Mouse (Mus musculus) gastrocnemius, postnatal 25 days (tissue): ENCODE data around the gene Smim1. TPM values are rescaled to one million over a fixed set of nuclear protein-coding genes. Genes with fewer than 3 reads are reported as not detected.

Experiments used
- DNase-seq: peaks from one replicate; pipeline ENCODE4 v3.0.0; 2022
- total RNA-seq, 2 experiments: library from RNA; stranded (reverse); gene quantifications; 1 replicate in 1 of 2; 2 replicates in 1 of 2; pipeline ENCODE4 v1.2.3; 2021

The Smim1 gene
- total RNA-seq, 2 experiments from 2014 or later = 2.2 to 3.4 TPM

- no peak for DNase-seq
Measured at GRCm38 (mm10) chr4:154021432-154021831, 4.6 kb downstream of the Smim1 start.

- no peak for DNase-seq
Measured at GRCm38 (mm10) chr4:154019571-154019970, 6.5 kb downstream of the Smim1 start.

- peak; percentile 42 for DNase-seq
Measured at GRCm38 (mm10) chr4:154015476-154015875, 10.6 kb downstream of the Smim1 start.

GRCm38 (mm10) chr4:154012132-154012882, 13.7 kb downstream of the Smim1 start:
- DNase-seq = no peak

GRCm38 (mm10) chr4:154011646-154012089, 14.4 kb downstream of the Smim1 start, which contains the start of gene Lrrc47:
TSS of gene Lrrc47 (plus strand) at chr4:154011731.
- DNase-seq = peak; percentile 74

- DNase-seq = no peak
Measured at GRCm38 (mm10) chr4:154010907-154011645, 15.0 kb downstream of the Smim1 start.

- no peak for DNase-seq
Measured at GRCm38 (mm10) chr4:154007759-154008158, 18.3 kb downstream of the Smim1 start.

GRCm38 (mm10) chr4:154006264-154006663, 19.8 kb downstream of the Smim1 start:
- DNase-seq = no peak

- no peak for DNase-seq
Measured at GRCm38 (mm10) chr4:154005488-154005887, 20.5 kb downstream of the Smim1 start.

- no peak for DNase-seq
Measured at GRCm38 (mm10) chr4:153993505-153993904, 32.5 kb downstream of the Smim1 start.

GRCm38 (mm10) chr4:153992715-153993114, 33.3 kb downstream of the Smim1 start:
- DNase-seq = no peak

GRCm38 (mm10) chr4:153980470-153980869, 45.6 kb downstream of the Smim1 start:
- no peak for DNase-seq

GRCm38 (mm10) chr4:153979243-153979642, 46.8 kb downstream of the Smim1 start:
- DNase-seq = no peak

GRCm38 (mm10) chr4:153975768-153976167, 50.3 kb downstream of the Smim1 start:
- no peak for DNase-seq

- no peak for DNase-seq
Measured at GRCm38 (mm10) chr4:153975292-153975662, 50.8 kb downstream of the Smim1 start.

- DNase-seq = peak; percentile 91
Measured at GRCm38 (mm10) chr4:153974431-153975291, 51.4 kb downstream of the Smim1 start, which contains the start of the genes Dffb and Cep104. TSS of gene Dffb (minus strand) at chr4:153975126. TSS of gene Cep104 (plus strand) at chr4:153975194.

Other genes with a start within 250 kb of the Smim1 start
- gene A430005L14Rik, start 69.0 kb downstream of the Smim1 start, total RNA-seq = 10 to 100 TPM; 13.6 to 14.7 TPM
- gene Dffb, start 51.1 kb downstream of the Smim1 start, total RNA-seq = 1 to 10 TPM; 2.2 to 2.7 TPM
- 10 to 100 TPM; 20.0 to 21.9 TPM for gene Cep104, start 51.0 kb downstream of the Smim1 start, total RNA-seq
- gene Lrrc47, start 14.5 kb downstream of the Smim1 start, total RNA-seq = 10 to 100 TPM; 19.6 to 21.4 TPM
- gene Ccdc27, start 16.4 kb upstream of the Smim1 start, total RNA-seq = not detected
- under 1 TPM in 1 of 2 experiments, not detected in 1; 0.38 TPM for gene Trp73, start 114.0 kb upstream of the Smim1 start, total RNA-seq
- gene Wrap73, start 116.1 kb upstream of the Smim1 start, total RNA-seq = 1 to 10 TPM; 7.9 to 9.7 TPM
- 10 to 100 TPM; 83.2 to 86.8 TPM for gene Tprgl, start 134.4 kb upstream of the Smim1 start, total RNA-seq
- 1 to 10 TPM; 2.1 to 2.2 TPM for gene Megf6, start 144.5 kb upstream of the Smim1 start, total RNA-seq